Mouse (Mus musculus): ENCODE measurements at regions not wholly inside any gene's neighbourhood (a gene's known extent, or its start where the extent isn't known, plus 50 kb on each side); places are given as distances from the start of the nearest gene placed in this dataset.

GRCm38 (mm10) chr9:115430271-115430670 lies 120.0 kb upstream of the Stt3b start:
- TF ChIP-seq CTCF (IDR thresholded peaks at IDR 0.05; ENCODE audit: control insufficient read depth, insufficient read depth, insufficient replicate concordance, low read depth, low read length) (no peak), POLR2A (IDR thresholded peaks at IDR 0.05; ENCODE audit: control insufficient read depth, low read depth, low read length) (no peak)
